11 mouse cellular contexts compared by ENCODE assay signal in the genomic region with DNA sequence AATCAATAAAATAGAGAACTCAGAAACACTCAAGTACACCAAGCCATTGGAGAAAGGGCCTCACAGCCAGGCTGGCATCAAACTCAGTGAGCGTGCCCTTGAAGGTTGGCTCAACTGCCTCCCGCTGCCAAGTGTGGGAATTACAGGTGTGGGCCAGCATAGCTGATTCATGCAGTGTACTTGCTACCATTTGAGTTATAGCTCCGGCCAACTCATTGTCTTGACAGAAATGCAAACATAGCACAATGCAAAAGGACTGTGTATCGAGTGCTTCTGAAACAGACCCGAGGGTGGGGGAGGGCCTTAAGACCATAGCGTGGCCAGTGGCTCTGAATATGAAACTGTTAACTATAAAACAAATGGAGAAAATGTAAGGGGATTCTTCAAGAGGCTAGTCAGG. TPM values are rescaled to one million over a fixed set of nuclear protein-coding genes. Genes with fewer than 3 reads are reported as not detected.
DNase-seq lines count a peak whose midpoint lies in the region; ATAC-seq and TF ChIP-seq lines count a peak whose summit lies in the region.
"Had no signal": no experiment of that assay in that cellular context is flagged by ENCODE, and none has a peak within 500 bp of the region (broad histone marks: within the 10 kb centered on the region; RNA-seq: fewer than 3 reads in every experiment).

No protein-coding gene starts in this region.

- TF ChIP-seq CTCF in lung, embryonic 14.5 days (IDR thresholded peaks at IDR 0.05; ENCODE audit: low read depth) = peak; percentile 35
- peak; percentile 19; the same call in 1 of the 2 replicates for TF ChIP-seq CTCF in bone marrow, adult 2 months (IDR thresholded peaks at IDR 0.05; ENCODE audit: control insufficient read depth, insufficient read depth, low read length)

- no peak for ATAC-seq in cerebellum, adult (ENCODE audit: insufficient number of reproducible peaks, low FRiP score, low TSS enrichment)
- no peak for ATAC-seq in lung, embryonic 14.5 days (ENCODE audit: insufficient read depth)

- H3K27me3 ChIP-seq in lung, embryonic 14.5 days (ENCODE audit: insufficient read depth, low read length) = no peaks in the 10 kb centered on the region
- no peaks in the 10 kb centered on the region for H3K27me3 ChIP-seq in splenic B cell, adult 2 months (ENCODE audit: control insufficient read depth, insufficient read depth, low read length, poor library complexity, severe bottlenecking)
- H3K27me3 ChIP-seq: limb, embryonic 15.5 days had no signal

- H3K4me2 ChIP-seq in lung, embryonic 14.5 days = no peak overlapping the region

- H3K9ac ChIP-seq in lung, embryonic 14.5 days = no peak overlapping the region
- H3K9ac ChIP-seq: limb, embryonic 15.5 days had no signal

- DNase-seq in cerebellum, adult 9-11 months = peak; percentile 64
- no peak for DNase-seq in lung, embryonic 14.5 days
- DNase-seq in lung, postnatal 4 days = no peak
- DNase-seq in splenic B cell, adult 2 months (ENCODE audit: low read depth, low spot score) = peak; percentile 33
- DNase-seq in left cerebral cortex, adult 11 months (ENCODE audit: low spot score) = no peak
- no peak for DNase-seq in frontal cortex, postnatal 10 days (ENCODE audit: low spot score in 2 of 2)
- DNase-seq: layer of hippocampus, adult 9-11 months had no signal

- TF ChIP-seq POLR2A in bone marrow, adult 2 months (IDR thresholded peaks at IDR 0.05; ENCODE audit: borderline replicate concordance, control insufficient read depth, low read depth, low read length) = no peak

- 69% methylated on average over 6 of the region's 6 CpGs for WGBS in lung, embryonic 14.5 days
- WGBS in bone marrow, adult 2 months = 72% methylated on average over 6 of the region's 6 CpGs

- H3K27ac ChIP-seq in lung, embryonic 14.5 days (ENCODE audit: low read depth) = no peak overlapping the region
- no peak overlapping the region for H3K27ac ChIP-seq in bone marrow, adult 2 months (ENCODE audit: control insufficient read depth, insufficient read depth, low read depth, low read length, poor library complexity)
- H3K27ac ChIP-seq: limb, embryonic 15.5 days had no signal

- H3K4me1 ChIP-seq in lung, embryonic 14.5 days (ENCODE audit: insufficient read depth) = peaks cover 5% of the 10 kb centered on the region; the same call in 1 of the 2 replicates
- H3K4me1 ChIP-seq in bone marrow, adult 2 months (ENCODE audit: control insufficient read depth, insufficient read depth, low read length) = peaks cover 3% of the 10 kb centered on the region; the same call in 1 of the 2 replicates

- H3K4me3 ChIP-seq in lung, embryonic 14.5 days (ENCODE audit: low read depth, low read length) = no peak overlapping the region
- H3K4me3 ChIP-seq in bone marrow, adult 2 months (replicated peaks; ENCODE audit: control insufficient read depth, low read depth, low read length) = no peak overlapping the region
- H3K4me3 ChIP-seq: limb, embryonic 15.5 days had no signal

- H3K36me3 ChIP-seq in lung, embryonic 14.5 days (ENCODE audit: insufficient read depth) = peaks cover 12% of the 10 kb centered on the region
- 0 out of 2 replicates have a peak, but pooled peaks cover 3% of the 10 kb centered on the region for H3K36me3 ChIP-seq in splenic B cell, adult 2 months (ENCODE audit: control insufficient read depth, insufficient read depth, low read length, poor library complexity, severe bottlenecking)
- H3K36me3 ChIP-seq: limb, embryonic 15.5 days had no signal

- H3K9me3 ChIP-seq in lung, embryonic 14.5 days (ENCODE audit: low read depth, low read length) = no peaks in the 10 kb centered on the region
- H3K9me3 ChIP-seq: limb, embryonic 15.5 days had no signal

RNA-seq across cellular contexts. Expression of a gene that starts 1.7 kb away (rescaled TPM):
- 54.3 and 58.4 TPM in 2 replicates for polyA plus RNA-seq in lung, embryonic 14.5 days (2014; fragmentation: Nextera tagmentation; extraction: Ambion mirVana)
- 22.1 and 32.2 TPM in 2 replicates for polyA plus RNA-seq in bone marrow, adult 2 months (2011; ENCODE audit: insufficient read depth, insufficient read length, low replicate concordance, missing spikeins)

RNA-seq across cellular contexts. Expression of a gene that starts 14.3 kb away (rescaled TPM):
- 11.1 and 11.6 TPM in 2 replicates for polyA plus RNA-seq in lung, embryonic 14.5 days (2014; fragmentation: Nextera tagmentation; extraction: Ambion mirVana)
- polyA plus RNA-seq in bone marrow, adult 2 months (2011; ENCODE audit: insufficient read depth, insufficient read length, low replicate concordance, missing spikeins) = 57.6 and 80.1 TPM in 2 replicates

RNA-seq across cellular contexts. Expression of a gene that starts 27.2 kb away (rescaled TPM):
- polyA plus RNA-seq in lung, embryonic 14.5 days (2014; fragmentation: Nextera tagmentation; extraction: Ambion mirVana) = 0.18 and 0.24 TPM in 2 replicates
- not detected in 2 replicates for polyA plus RNA-seq in bone marrow, adult 2 months (2011; ENCODE audit: insufficient read depth, insufficient read length, low replicate concordance, missing spikeins)

RNA-seq across cellular contexts. Expression of a gene that starts 29.0 kb away (rescaled TPM):
- 0.37 and 0.38 TPM in 2 replicates for polyA plus RNA-seq in lung, embryonic 14.5 days (2014; fragmentation: Nextera tagmentation; extraction: Ambion mirVana)
- not detected in 2 replicates for polyA plus RNA-seq in bone marrow, adult 2 months (2011; ENCODE audit: insufficient read depth, insufficient read length, low replicate concordance, missing spikeins)
- polyA plus RNA-seq: brain, embryonic 14.5 days; limb, embryonic 15.5 days had no signal

RNA-seq across cellular contexts. Expression of a gene that starts 29.3 kb away (rescaled TPM):
- polyA plus RNA-seq in lung, embryonic 14.5 days (2014; fragmentation: Nextera tagmentation; extraction: Ambion mirVana) = 411 and 440 TPM in 2 replicates
- polyA plus RNA-seq in bone marrow, adult 2 months (2011; ENCODE audit: insufficient read depth, insufficient read length, low replicate concordance, missing spikeins) = 294 and 476 TPM in 2 replicates

Comparison
In these comparisons a context has a peak if more than half of its experiments do, and no peak if none do; other contexts are left out.
1. DNase-seq: peak in cerebellum, adult 9-11 months (single experiment) and splenic B cell, adult 2 months (single experiment); none in lung, embryonic 14.5 days (single experiment), lung, postnatal 4 days (0 of 2), left cerebral cortex, adult 11 months (single experiment) and frontal cortex, postnatal 10 days (0 of 2).